Mouse (Mus musculus): ENCODE results near the gene Nelfb. TPM values are rescaled to one million over a fixed set of nuclear protein-coding genes. Genes with fewer than 3 reads are reported as not detected.

Nelfb gene
- polyA plus RNA-seq (2014; fragmentation: Illumina TruSeq; extraction: RNeasy Lipid Tissue Mini Kit (QIAGEN cat#74804); ENCODE audit: low read depth, low replicate concordance) = 5.2 TPM

DNA sequence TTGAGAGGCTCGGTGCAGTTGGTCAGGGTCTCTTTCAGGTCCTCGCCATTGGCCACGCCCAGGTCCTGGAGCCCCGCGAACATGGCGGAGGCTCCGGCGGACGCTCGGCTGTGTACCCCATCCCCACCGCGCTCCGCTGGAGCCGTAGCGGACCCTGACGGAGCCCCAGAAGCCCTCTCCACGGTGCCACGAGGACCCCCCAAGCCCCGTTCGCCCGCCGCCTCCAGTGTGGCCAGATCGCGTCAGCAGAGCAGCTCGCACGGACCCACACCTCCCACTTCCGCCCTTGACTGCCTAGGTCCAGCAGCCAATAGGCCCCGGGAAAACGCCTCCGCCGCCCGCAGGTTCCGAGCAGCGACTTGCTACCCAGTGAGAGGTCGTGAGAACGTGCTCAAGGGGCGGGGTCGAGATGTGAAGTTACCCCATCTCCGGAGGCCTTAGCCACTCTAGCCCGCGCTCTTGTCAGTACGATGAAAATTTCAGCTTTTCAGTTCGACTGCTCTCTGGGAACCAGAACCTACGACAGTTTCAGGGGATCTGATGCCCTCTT, at the start of gene Nelfb:
Gene Nelfb (minus strand): TSS at position 369 of the 550 bp plus-strand sequence.

DNA sequence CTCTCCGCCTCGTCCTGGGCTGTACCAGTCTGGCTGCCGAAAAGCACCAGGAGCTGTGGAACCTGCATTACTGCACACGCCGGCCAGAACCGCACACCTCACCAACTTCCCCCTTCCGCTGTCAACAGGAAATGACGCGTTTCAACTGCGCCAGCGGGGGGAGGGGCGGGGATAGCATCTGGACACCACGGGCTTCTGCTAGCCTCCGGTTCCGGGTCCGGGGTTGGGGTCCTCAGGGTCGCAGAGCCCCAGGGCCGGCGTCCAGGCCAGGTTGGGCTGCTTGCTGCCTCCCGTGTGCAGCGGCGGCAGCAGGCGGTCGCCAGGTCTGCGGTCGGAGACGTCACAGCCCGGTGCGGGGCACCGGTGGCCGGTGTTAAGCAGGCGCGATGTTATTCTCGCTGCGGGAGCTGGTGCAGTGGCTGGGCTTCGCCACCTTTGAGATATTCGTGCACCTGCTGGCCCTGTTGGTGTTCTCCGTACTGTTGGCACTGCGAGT, 44.0 kb upstream of the Nelfb start, which contains the start of gene Tmem203:
Gene Tmem203 (plus strand): TSS at position 156 of the 496 bp plus-strand sequence.

DNA sequence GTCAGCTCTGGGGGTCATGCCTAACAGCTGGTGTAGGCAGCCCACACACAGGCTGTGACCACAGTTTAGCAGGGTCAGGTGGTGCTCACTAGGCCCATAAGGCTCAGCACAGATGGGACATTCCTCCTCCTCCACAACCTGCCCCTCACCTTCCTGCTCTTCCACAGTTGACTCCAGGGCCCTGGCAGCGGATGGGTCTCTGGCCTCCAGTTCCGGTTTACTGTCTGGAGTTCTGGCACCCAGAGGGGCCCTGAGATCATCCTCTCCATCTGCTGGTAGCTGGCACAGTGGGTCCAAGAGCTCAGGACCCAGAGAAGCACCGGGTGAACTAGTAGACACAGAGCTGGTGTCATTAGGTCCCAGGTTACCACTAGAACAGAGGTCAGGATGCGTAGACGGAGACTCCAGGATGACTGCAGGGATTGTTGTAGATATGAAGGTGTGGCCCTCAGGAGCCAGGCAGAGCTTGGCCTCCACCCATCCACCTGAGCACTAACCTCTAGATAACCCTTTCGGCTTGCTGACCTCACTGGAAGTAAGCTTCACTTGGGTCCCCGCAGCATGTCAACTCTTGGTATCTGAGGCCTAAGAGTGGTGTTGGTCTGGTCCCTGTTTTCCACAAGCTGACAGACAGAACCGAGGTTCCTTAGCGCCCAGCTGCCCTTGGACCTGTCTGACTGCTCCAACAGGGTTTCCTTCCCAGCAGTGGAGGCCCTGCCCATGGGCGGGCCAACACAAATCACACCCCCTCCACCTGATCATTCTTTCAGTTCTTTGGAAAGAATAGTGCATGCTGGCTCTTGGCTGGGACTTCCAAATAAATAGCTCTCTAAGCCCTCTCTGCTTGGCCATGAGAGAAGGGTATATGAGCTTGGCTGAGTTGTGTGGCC, 35.1 kb upstream of the Nelfb start, which contains the start of gene AL732309.1:
Gene AL732309.1 (minus strand): TSS at position 681 of the 890 bp plus-strand sequence.

DNA sequence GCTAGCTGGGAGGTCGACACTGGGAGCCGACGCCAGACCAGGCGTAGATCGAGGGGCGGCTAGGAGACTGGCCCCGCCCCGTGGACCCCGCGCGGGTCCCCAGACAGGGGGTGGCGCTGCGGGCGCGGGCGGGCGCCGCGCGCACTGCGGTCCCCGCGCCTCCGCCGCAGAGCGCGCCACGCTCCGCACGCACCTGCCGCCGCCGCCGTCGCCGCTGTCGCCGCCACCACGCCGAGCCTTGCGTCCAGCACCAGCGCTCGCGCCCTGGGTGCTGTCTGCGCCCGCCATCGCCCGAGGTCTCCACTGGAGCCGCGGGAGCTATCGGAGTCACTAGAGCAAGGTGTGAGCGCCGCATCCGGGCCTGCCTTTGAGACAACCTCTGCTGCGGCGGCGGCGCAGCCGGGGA, 30.8 kb upstream of the Nelfb start, which contains the start of the genes Rnf208 and Cysrt1:
Gene Rnf208 (plus strand): TSS at position 155 of the 406 bp plus-strand sequence.
Gene Cysrt1 (minus strand): TSS at position 352 of the 406 bp plus-strand sequence.

DNA sequence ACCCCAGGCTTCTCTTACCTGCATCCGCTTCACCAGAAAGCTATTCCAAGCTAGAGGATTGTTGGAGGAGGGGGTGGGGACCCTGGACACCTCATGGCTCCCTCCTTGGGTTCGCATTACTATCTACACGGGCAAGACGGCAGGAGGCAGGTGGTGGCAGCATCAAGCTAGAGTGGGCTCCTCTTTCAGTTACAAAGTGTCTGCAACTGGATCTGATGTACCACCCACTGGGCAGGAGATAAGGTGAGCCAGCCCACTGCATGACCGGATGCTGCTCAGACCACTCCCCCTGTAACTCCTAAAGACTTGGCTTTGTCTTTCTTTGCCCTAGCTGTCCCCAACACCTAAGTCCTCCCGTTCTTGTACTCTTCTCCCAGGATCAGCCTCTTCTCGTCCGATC, 25.3 kb upstream of the Nelfb start, which contains the start of gene Rnf224:
Gene Rnf224 (minus strand): TSS at position 174 of the 400 bp plus-strand sequence.

DNA sequence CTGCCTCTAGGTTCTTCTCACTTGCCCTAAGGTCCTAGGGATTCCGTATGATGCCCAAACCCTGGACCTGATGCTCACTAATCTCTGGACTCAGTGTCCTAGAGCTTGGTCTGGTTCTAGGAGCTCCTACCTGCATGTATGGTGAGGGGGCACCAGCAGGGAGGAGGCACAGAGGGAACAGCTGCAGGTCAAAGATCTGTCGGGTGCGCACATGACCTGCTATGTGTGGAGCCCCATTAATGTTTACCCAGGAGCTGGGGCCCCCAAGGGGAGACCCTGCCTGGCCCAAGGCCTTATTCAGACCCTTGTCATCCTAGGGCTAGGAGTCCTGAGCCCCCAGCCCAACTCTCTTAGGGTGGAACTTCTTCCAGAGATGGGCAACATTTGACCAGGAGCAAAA, 22.8 kb upstream of the Nelfb start, which contains the start of gene Slc34a3:
Gene Slc34a3 (minus strand): TSS at position 315 of the 400 bp plus-strand sequence.

DNA sequence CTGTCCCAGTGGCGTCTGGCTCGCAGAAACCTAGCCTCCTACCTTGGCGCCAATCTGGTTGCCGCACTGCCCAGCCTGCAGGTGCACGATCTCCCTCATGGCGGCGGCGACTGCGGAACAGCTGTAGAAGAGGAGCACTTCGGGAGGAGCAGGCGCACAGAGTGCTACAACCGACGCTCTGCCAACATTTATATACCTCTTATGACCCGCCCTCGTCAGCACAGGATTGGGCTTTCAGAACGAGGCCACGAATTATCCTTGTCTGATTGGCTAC, 13.1 kb upstream of the Nelfb start, which contains the start of gene Tubb4b:
Gene Tubb4b (minus strand): TSS at position 211 of the 274 bp plus-strand sequence.

DNA sequence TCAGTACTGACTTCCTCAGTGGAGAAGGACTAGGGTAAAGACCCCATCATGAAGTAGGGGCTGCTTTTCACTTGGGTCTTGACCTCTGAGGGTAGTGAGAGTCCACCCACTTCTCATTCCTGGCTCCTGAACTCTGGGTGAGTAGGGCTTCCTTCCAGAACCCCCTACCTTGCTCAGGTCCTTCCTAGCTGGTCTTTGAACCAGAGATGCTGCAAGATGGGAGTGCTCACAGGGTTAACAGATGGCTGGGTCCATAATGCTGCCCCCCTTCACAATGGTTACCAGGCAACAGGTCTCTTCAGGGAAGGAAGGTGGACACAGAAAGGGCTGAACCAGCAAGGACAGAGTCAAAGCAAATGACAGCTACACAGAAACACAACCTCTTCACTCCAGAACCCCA, 7.2 kb upstream of the Nelfb start, which contains the start of gene Fam166a:
Gene Fam166a (plus strand): TSS at position 301 of the 400 bp plus-strand sequence.

DNA sequence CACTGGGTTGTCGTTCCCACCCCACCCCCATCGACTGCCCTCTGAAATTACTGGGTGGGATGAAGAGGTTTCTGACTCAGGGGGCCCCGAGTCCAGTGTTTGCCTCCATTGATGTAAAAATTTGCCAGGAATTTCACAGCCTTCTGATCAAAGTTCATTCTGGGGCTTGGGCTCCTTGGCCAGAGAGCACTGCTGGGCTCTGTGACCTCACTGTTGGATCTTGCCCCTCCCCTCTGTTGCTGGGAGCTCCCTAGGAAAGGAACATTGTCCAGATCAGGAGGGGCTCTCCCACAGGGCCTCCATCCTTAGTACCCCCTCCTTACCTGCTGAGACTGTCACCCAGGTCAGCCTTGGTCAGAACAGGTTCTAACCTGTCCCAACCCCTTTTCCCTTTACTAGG, 3.2 kb upstream of the Nelfb start, which contains the start of gene Stpg3:
Gene Stpg3 (minus strand): TSS at position 194 of the 400 bp plus-strand sequence.

DNA sequence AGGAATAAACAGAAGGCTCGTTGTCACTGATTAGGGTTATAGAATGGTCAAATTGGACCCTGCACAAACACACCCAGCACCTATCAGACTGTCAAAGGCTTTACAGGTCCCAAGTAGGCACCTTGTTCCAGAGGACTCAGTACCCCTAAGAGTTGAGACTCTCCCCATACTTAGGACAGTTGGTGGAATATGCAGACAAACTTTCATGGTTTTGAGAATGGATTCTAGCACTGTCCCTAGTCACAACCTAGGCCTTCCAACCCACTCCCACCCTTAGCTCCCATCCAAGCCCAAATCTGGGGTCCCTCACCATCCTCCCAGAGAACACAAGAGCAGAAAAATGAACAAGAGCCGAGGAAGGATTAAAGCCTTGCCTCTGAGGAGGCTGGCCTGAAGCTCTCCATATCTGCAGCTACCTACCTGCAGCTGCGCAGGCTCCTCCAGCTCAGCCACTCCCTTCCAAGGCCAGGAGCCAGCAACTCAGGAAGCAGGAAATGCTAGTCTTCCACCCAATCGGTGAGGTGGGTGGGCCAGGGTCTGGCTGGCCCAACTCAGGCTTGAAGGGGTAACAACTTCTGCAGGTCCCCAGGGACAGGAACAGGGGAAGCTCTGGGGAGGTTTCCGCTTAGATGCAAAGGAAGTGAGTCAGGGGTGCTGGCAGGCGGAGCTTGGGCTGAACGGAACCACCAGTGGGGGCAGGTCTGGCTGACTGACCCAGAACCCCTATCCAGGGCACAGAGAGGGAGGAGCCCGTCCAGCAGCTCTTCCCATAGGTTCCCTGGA, 14.9 kb downstream of the Nelfb start, which contains the start of gene Tor4a:
Gene Tor4a (minus strand): TSS at position 715 of the 783 bp plus-strand sequence.

DNA sequence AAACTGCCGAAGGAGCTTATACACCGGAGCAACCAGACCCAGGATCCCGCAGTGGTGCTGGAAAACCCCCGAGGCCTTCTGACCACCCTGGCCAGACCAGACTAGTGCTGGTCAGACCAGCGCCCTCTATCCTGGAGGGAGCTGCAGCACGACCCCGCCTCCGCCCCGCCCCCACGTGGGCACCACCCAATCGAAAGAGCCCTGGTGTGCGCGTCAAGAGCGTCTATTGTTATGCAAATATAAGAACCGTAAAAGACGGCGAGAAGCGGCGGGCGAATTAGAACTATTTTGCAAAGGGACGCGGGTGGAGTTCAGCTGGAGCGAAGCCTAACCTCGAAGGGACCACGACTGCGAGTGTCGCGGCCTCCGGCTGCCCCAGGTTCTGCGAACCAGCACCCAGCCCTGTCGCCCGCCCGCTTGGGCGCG, 30.8 kb downstream of the Nelfb start, which contains the start of gene Nrarp:
Gene Nrarp (plus strand): TSS at position 281 of the 426 bp plus-strand sequence.

Other genes starting within 250 kb of the Nelfb start
- gene Dph7, start 249.1 kb downstream of the Nelfb start, polyA plus RNA-seq (2014; fragmentation: Illumina TruSeq; extraction: RNeasy Lipid Tissue Mini Kit (QIAGEN cat#74804); ENCODE audit: low read depth, low replicate concordance) = 2.9 TPM
- gene Mrpl41, start 236.4 kb downstream of the Nelfb start, polyA plus RNA-seq (2014; fragmentation: Illumina TruSeq; extraction: RNeasy Lipid Tissue Mini Kit (QIAGEN cat#74804); ENCODE audit: low read depth, low replicate concordance) = 60.8 TPM
- gene Pnpla7, start 235.5 kb downstream of the Nelfb start, polyA plus RNA-seq (2014; fragmentation: Illumina TruSeq; extraction: RNeasy Lipid Tissue Mini Kit (QIAGEN cat#74804); ENCODE audit: low read depth, low replicate concordance) = 5.4 TPM
- gene Nsmf, start 157.1 kb downstream of the Nelfb start, polyA plus RNA-seq (2014; fragmentation: Illumina TruSeq; extraction: RNeasy Lipid Tissue Mini Kit (QIAGEN cat#74804); ENCODE audit: low read depth, low replicate concordance) = 4.0 TPM
- 4.9 TPM for gene Entpd8, start 131.2 kb downstream of the Nelfb start, polyA plus RNA-seq (2014; fragmentation: Illumina TruSeq; extraction: RNeasy Lipid Tissue Mini Kit (QIAGEN cat#74804); ENCODE audit: low read depth, low replicate concordance)
- gene Noxa1, start 116.3 kb downstream of the Nelfb start, polyA plus RNA-seq (2014; fragmentation: Illumina TruSeq; extraction: RNeasy Lipid Tissue Mini Kit (QIAGEN cat#74804); ENCODE audit: low read depth, low replicate concordance) = not detected
- 3.8 TPM for gene Nrarp, start 30.7 kb downstream of the Nelfb start, polyA plus RNA-seq (2014; fragmentation: Illumina TruSeq; extraction: RNeasy Lipid Tissue Mini Kit (QIAGEN cat#74804); ENCODE audit: low read depth, low replicate concordance)
- gene Tor4a, start 14.6 kb downstream of the Nelfb start, polyA plus RNA-seq (2014; fragmentation: Illumina TruSeq; extraction: RNeasy Lipid Tissue Mini Kit (QIAGEN cat#74804); ENCODE audit: low read depth, low replicate concordance) = 1.4 TPM
- not detected for gene Stpg3, start 3.1 kb upstream of the Nelfb start, polyA plus RNA-seq (2014; fragmentation: Illumina TruSeq; extraction: RNeasy Lipid Tissue Mini Kit (QIAGEN cat#74804); ENCODE audit: low read depth, low replicate concordance)
- not detected for gene Fam166a, start 7.3 kb upstream of the Nelfb start, polyA plus RNA-seq (2014; fragmentation: Illumina TruSeq; extraction: RNeasy Lipid Tissue Mini Kit (QIAGEN cat#74804); ENCODE audit: low read depth, low replicate concordance)
- 24.5 TPM for gene Tubb4b, start 13.2 kb upstream of the Nelfb start, polyA plus RNA-seq (2014; fragmentation: Illumina TruSeq; extraction: RNeasy Lipid Tissue Mini Kit (QIAGEN cat#74804); ENCODE audit: low read depth, low replicate concordance)
- 5.6 TPM for gene Slc34a3, start 22.9 kb upstream of the Nelfb start, polyA plus RNA-seq (2014; fragmentation: Illumina TruSeq; extraction: RNeasy Lipid Tissue Mini Kit (QIAGEN cat#74804); ENCODE audit: low read depth, low replicate concordance)
- not detected for gene Rnf224, start 25.3 kb upstream of the Nelfb start, polyA plus RNA-seq (2014; fragmentation: Illumina TruSeq; extraction: RNeasy Lipid Tissue Mini Kit (QIAGEN cat#74804); ENCODE audit: low read depth, low replicate concordance)
- not detected for gene Rnf208, start 30.8 kb upstream of the Nelfb start, polyA plus RNA-seq (2014; fragmentation: Illumina TruSeq; extraction: RNeasy Lipid Tissue Mini Kit (QIAGEN cat#74804); ENCODE audit: low read depth, low replicate concordance)
- not detected for gene Cysrt1, start 31.0 kb upstream of the Nelfb start, polyA plus RNA-seq (2014; fragmentation: Illumina TruSeq; extraction: RNeasy Lipid Tissue Mini Kit (QIAGEN cat#74804); ENCODE audit: low read depth, low replicate concordance)
- 1.5 TPM for gene AL732309.1, start 35.4 kb upstream of the Nelfb start, polyA plus RNA-seq (2014; fragmentation: Illumina TruSeq; extraction: RNeasy Lipid Tissue Mini Kit (QIAGEN cat#74804); ENCODE audit: low read depth, low replicate concordance)
- 0.61 TPM for gene Tmem203, start 44.0 kb upstream of the Nelfb start, polyA plus RNA-seq (2014; fragmentation: Illumina TruSeq; extraction: RNeasy Lipid Tissue Mini Kit (QIAGEN cat#74804); ENCODE audit: low read depth, low replicate concordance)
- gene Tprn, start 51.1 kb upstream of the Nelfb start, polyA plus RNA-seq (2014; fragmentation: Illumina TruSeq; extraction: RNeasy Lipid Tissue Mini Kit (QIAGEN cat#74804); ENCODE audit: low read depth, low replicate concordance) = 3.2 TPM
- gene Ssna1, start 60.9 kb upstream of the Nelfb start, polyA plus RNA-seq (2014; fragmentation: Illumina TruSeq; extraction: RNeasy Lipid Tissue Mini Kit (QIAGEN cat#74804); ENCODE audit: low read depth, low replicate concordance) = 1.2 TPM
- 4.5 TPM for gene Anapc2, start 61.0 kb upstream of the Nelfb start, polyA plus RNA-seq (2014; fragmentation: Illumina TruSeq; extraction: RNeasy Lipid Tissue Mini Kit (QIAGEN cat#74804); ENCODE audit: low read depth, low replicate concordance)
- gene Tmem210, start 76.7 kb upstream of the Nelfb start, polyA plus RNA-seq (2014; fragmentation: Illumina TruSeq; extraction: RNeasy Lipid Tissue Mini Kit (QIAGEN cat#74804); ENCODE audit: low read depth, low replicate concordance) = not detected
- not detected for gene Lrrc26, start 78.4 kb upstream of the Nelfb start, polyA plus RNA-seq (2014; fragmentation: Illumina TruSeq; extraction: RNeasy Lipid Tissue Mini Kit (QIAGEN cat#74804); ENCODE audit: low read depth, low replicate concordance)
- not detected for gene Grin1, start 107.7 kb upstream of the Nelfb start, polyA plus RNA-seq (2014; fragmentation: Illumina TruSeq; extraction: RNeasy Lipid Tissue Mini Kit (QIAGEN cat#74804); ENCODE audit: low read depth, low replicate concordance)
- 15.0 TPM for gene Man1b1, start 120.8 kb upstream of the Nelfb start, polyA plus RNA-seq (2014; fragmentation: Illumina TruSeq; extraction: RNeasy Lipid Tissue Mini Kit (QIAGEN cat#74804); ENCODE audit: low read depth, low replicate concordance)
- gene Dpp7, start 144.9 kb upstream of the Nelfb start, polyA plus RNA-seq (2014; fragmentation: Illumina TruSeq; extraction: RNeasy Lipid Tissue Mini Kit (QIAGEN cat#74804); ENCODE audit: low read depth, low replicate concordance) = 34.5 TPM
- gene Uap1l1, start 154.2 kb upstream of the Nelfb start, polyA plus RNA-seq (2014; fragmentation: Illumina TruSeq; extraction: RNeasy Lipid Tissue Mini Kit (QIAGEN cat#74804); ENCODE audit: low read depth, low replicate concordance) = 3.9 TPM
- not detected for gene Sapcd2, start 160.8 kb upstream of the Nelfb start, polyA plus RNA-seq (2014; fragmentation: Illumina TruSeq; extraction: RNeasy Lipid Tissue Mini Kit (QIAGEN cat#74804); ENCODE audit: low read depth, low replicate concordance)
- gene Entpd2, start 184.4 kb upstream of the Nelfb start, polyA plus RNA-seq (2014; fragmentation: Illumina TruSeq; extraction: RNeasy Lipid Tissue Mini Kit (QIAGEN cat#74804); ENCODE audit: low read depth, low replicate concordance) = 0.36 TPM
- 4.3 TPM for gene Npdc1, start 187.9 kb upstream of the Nelfb start, polyA plus RNA-seq (2014; fragmentation: Illumina TruSeq; extraction: RNeasy Lipid Tissue Mini Kit (QIAGEN cat#74804); ENCODE audit: low read depth, low replicate concordance)
- not detected for gene Fut7, start 211.8 kb upstream of the Nelfb start, polyA plus RNA-seq (2014; fragmentation: Illumina TruSeq; extraction: RNeasy Lipid Tissue Mini Kit (QIAGEN cat#74804); ENCODE audit: low read depth, low replicate concordance)
- gene Abca2, start 217.2 kb upstream of the Nelfb start, polyA plus RNA-seq (2014; fragmentation: Illumina TruSeq; extraction: RNeasy Lipid Tissue Mini Kit (QIAGEN cat#74804); ENCODE audit: low read depth, low replicate concordance) = 0.77 TPM
- gene Clic3, start 245.3 kb upstream of the Nelfb start, polyA plus RNA-seq (2014; fragmentation: Illumina TruSeq; extraction: RNeasy Lipid Tissue Mini Kit (QIAGEN cat#74804); ENCODE audit: low read depth, low replicate concordance) = not detected
- gene Paxx, start 249.6 kb upstream of the Nelfb start, polyA plus RNA-seq (2014; fragmentation: Illumina TruSeq; extraction: RNeasy Lipid Tissue Mini Kit (QIAGEN cat#74804); ENCODE audit: low read depth, low replicate concordance) = 2.2 TPM